Mouse (Mus musculus): Measurements from ENCODE around the gene Ripk3. TPM values are rescaled to one million over a fixed set of nuclear protein-coding genes. Genes with fewer than 3 reads are reported as not detected.
A peak's percentile ranks its signal among the peaks of the same experiment; 100 is the strongest.

The Ripk3 gene
- total RNA-seq, 1 experiment from 2014 or later = 43.3 TPM

DNA sequence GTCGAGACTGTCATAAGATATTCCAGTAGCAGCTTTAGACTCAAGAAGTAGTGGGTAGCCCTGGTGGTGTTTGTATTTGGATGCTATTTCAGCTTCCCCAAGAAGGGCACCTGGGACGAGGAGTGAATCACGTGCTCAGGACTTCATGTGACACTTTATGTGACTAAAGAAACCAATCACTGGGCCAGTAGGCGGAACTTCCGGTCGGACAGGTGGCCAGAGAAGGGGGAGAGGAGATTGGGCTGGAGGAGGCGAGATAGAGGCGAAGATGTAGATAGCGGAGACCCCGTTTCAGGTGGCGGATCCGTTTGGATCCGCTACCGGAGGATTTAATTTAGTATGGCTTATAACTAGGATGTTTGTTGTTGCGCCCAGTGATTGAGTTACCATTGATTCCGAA, 26.2 kb upstream of the Ripk3 start:
- ATAC-seq (replicated peaks; ENCODE audit: low read depth, poor library complexity, severe bottlenecking) = no peak

DNA sequence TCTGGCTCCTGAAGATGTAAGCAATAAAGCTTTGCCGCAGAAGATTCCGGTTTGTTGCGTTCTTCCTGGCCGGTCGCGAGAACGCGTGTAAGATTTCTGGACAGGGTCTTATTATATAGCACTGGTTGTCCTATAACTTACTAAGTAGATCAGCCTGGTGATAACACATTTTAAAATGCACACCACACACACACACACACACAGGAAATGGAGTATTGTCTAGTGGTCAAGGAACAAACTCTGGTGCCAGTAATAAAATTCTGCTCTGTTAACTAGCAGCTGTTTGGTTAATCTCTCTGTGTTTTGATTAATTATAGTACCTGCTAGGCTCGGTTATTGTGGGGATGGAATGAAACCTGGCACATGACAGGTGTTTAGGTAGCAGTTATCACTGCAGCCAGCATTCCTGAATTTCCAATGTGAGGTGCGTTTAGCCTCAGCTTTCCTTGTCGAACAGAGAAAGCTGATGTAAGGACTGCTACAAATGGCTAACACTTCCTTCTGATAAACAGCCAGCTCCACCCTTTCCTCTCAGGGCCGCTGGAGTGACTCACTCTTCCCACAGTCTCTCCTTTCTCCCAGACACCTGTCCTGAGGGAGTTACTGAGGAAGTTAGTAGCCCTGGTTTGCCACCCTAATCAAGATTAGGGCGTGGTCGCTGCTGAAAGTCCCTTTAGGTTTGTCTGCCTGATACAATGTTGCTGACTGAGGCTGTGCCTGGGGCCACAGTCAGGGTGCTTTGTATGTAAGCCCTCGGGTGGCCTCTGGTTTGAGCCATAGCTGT, 6.9 kb upstream of the Ripk3 start:
- peak; percentile 32; the same call in 1 of the 2 replicates for ATAC-seq (replicated peaks; ENCODE audit: low read depth, poor library complexity, severe bottlenecking)

DNA sequence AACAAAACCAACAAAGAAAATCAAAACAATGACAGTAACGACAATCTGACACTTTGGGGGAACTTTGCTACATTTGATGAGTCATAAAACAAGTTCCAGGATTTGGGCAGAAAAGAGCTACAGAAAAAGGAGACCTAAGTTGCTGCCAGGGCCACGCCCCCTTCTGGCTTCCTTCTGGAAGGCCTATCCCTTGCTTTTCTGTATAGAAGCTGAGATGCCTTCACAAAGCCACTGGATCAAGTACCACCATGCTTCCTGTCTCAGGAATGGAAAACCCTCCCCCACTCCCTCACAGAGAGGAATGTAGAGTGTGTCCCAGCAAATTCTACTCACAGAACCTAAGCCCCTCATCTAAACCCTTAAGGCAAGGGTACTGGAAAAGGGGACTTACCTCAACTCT, 5.3 kb upstream of the Ripk3 start:
- ATAC-seq (replicated peaks; ENCODE audit: low read depth, poor library complexity, severe bottlenecking) = no peak

DNA sequence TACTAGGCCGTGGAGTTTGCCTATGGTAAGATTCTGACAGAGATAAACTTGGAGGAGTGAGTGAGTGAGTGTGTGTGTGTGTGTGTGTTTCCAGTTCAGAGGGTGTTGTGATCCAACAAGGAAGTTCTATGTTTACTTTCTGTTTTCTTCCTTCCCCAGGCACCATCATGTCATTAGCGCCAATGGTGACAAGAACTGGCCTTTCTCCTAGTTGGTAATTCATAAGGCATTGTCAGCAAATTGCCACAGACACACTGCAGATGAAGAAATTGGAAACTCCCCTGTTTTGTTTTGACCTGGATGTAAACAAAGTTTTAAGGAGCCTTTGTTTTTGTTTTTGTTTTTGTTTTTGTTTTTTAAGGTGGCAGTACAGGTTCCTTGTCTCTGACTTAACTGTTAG, 4.8 kb upstream of the Ripk3 start:
- ATAC-seq (replicated peaks; ENCODE audit: low read depth, poor library complexity, severe bottlenecking) = no peak

DNA sequence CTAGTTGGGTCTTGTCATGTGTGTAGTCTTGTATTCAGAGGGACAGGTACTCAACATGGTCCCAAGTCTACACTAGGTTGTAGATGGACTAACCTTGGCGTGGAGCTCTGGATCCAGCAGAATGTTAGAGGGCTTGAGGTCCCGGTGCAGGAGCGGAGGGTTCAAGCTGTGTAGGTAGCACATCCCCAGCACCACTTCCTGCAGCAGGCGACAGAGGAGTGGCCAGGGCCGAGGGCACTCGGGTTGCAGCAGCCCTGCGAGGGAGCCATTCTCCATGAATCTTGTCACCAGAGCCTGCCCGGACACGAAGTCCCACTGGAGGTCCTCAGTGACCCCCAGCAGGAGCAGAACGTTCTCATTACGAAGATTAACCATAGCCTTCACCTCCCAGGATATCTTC, 934 bp downstream of the Ripk3 start:
- no peak for ATAC-seq (replicated peaks; ENCODE audit: low read depth, poor library complexity, severe bottlenecking)

DNA sequence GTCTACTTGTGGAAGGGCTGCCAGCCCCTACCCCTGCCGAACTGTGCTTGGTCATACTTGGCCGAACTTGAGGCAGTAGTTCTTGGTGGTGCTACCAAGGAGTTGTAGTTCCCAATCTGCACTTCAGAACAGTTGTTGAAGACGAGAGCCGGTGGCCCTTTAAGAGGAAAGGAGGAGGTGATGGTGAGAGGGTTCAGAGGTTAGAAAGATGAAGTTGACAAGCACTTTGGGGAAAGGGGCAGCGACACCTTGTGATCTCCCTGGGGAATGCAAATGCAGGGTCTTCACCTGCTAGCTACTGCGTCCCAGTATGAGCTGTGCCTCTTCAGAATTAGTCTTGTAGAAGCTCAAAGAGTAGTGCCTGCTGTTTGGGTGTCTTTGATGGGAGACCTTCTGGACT, 3.5 kb downstream of the Ripk3 start:
- ATAC-seq (replicated peaks; ENCODE audit: low read depth, poor library complexity, severe bottlenecking) = no peak

DNA sequence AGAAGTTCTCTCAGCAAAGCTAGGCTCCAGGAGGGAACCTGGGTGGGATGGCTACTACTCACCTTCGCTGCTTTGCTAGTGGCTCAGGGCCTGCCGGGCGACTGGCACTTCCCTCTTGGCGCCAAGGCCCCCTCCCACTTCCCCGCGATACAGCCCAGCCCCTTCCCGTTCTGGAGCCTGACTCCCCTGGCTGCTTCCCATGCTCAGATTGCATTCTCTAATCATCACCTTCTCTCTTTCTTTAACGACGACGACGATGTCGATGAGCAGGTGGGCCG, 4.8 kb downstream of the Ripk3 start, which contains the start of gene Adcy4:
Gene Adcy4 (minus strand): TSS at position 138 of the 278 bp plus-strand sequence.
- ATAC-seq (replicated peaks; ENCODE audit: low read depth, poor library complexity, severe bottlenecking) = no peak

DNA sequence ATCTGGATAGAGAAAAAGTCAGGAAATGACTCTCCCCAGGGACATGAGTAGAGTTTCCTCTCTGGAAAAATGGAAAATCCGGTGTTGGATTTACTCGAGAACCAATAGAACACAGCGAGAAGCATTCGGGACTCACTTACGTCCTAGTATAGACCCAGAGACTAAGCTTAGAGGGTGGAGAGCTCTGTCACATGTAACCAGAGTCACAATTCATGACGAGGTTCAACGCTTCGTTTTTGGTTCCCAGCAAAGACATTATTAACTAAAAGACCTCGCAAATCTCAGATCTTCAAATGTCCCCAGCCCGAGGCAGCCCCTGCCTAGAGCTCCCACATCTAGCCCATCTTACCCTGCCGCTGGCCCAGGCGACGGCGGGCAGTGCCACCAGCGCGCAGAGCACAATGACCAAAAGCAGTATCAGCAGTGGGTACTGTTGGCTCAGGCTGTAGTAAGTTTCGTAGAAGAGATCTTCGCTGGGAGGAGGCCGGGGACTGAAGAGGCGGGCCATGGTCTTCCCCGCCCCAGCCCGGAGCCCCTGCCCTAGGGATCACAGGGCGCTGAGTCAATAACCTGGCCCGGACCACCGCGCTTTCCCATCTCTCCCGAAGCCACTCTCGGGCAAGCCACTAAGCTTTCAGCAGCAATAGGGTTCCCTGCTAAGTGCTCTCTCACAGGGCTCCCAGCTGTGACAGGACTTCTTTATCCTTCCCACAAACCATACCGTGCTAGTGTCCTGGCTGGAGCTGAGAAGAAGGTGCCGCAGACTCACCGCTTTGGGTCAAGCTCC, 5.3 kb downstream of the Ripk3 start:
- no peak for ATAC-seq (replicated peaks; ENCODE audit: low read depth, poor library complexity, severe bottlenecking)

DNA sequence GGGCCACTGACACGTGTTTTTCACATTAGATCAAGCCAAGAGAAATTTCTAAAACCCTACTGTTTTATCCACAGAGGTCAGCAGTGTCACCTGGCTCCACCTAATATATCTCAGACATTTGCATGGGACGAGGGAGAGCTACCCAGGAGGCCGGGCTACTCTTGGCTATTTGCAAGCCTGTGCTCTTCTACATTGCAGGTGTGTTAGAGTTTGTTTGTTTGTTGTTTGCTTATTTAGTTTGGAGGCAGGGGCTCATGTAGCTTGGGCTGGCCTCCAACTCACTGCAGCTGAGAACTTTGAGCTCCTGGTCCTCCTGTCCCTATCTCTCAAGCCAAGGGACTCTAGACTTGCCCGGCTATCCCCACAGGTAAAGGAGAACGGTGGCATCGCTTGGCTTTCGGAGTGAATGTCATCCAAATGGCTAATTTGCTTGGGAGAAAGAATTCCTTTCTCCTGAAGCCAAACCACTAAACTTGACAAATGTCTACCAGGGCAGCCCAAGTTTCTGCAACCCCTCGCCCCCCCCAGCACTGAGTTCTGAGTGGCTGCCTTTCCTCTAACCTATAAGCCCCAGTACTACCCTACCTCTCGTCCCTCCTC, 6.2 kb downstream of the Ripk3 start:
- ATAC-seq (replicated peaks; ENCODE audit: low read depth, poor library complexity, severe bottlenecking) = no peak

DNA sequence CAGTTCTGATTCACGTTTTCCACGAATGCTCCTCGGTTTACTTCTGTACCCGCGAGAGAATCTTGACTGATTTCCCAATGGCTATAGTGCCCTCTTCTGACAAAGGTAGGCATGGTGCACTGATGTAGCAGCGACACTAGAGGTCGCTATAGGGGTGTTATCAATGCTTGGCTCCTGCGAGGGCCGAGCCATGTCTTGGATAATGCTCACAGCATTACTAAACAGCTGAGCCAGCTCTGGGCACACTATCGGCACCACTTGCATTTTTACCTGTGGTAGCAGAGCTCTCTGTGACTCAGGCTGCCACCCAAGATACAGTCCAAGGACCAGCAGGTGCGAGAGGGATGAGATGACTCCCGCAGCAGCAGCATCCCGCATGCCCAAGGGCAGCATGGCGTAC, 7.4 kb downstream of the Ripk3 start:
- peak; percentile 90 for ATAC-seq (replicated peaks; ENCODE audit: low read depth, poor library complexity, severe bottlenecking)

DNA sequence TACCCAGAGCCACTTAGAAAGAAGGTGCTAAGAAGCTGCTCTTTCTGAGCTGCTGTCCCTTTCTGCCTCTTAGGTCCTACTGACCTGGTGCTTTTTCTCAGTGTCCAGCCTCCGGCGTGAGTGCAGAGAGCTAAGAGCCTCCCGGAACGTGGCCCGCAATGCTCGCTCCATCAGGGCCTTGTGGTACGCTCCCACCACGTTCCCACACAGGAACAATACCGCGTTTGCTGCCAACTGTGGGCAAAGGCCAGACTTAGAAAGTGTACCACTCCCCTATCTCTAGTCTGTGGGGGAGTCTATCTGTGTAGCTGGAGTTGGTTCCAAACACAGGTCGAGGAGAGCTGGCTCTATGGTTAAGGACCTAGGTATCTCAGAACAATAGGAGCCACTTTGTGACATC, 7.9 kb downstream of the Ripk3 start:
- no peak for ATAC-seq (replicated peaks; ENCODE audit: low read depth, poor library complexity, severe bottlenecking)

DNA sequence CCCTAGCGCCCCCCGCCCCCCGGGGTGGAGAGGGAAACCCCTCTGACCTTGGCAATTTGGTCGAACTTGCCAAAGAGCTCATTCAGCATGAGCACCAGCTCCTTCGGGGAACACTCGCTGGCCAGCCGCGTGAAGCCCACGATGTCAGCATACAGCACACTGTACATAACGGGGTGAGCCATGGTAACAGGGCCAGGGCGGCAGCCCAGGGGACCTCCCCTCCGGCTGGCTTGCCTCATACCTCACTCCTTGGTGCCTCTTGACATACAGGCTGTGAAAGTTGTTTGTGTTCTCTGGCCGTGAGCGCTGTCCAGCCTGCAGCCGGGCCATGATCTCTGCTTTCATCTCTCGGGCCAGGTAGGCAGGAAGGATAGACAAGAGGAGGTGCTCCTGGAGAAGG, 9.0 kb downstream of the Ripk3 start:
- no peak for ATAC-seq (replicated peaks; ENCODE audit: low read depth, poor library complexity, severe bottlenecking)

DNA sequence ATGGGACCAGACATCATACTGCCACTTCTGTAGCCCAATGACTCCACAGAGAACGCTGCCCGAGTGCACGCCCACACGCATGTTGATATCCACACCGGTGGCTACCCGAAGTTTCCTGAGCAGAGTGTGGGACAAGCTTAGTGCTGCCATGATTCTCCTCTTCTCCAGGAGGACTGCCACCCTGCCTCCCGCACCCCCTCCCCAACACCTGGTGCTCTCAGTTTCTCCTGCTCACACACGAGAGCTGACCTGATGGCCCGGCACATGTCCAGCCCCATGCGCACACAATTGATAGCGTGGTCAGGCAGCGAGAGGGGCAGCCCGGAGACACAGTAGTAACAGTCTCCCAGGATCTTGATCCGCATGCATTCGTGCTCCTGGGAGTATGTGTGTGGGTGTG, 10.0 kb downstream of the Ripk3 start:
- ATAC-seq (replicated peaks; ENCODE audit: low read depth, poor library complexity, severe bottlenecking) = no peak

DNA sequence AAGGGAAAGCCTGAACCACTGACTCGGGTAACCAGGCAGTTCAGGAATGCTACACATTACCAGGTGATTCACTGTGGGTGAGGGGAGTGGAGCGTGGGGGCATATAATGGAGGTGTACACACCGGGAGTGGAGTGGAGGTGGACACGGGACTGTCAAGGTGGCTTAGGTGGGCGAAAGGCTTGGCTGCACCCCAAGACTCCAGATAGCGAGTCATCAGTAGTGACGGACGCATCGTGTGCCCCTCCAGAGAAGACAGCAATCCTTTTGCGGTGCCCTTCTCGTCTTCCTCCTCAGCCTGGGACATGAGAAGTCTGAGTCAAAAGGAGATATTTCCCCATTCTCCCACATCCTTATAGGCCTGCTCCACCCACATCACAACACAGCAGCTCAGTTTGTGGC, 10.9 kb downstream of the Ripk3 start:
- ATAC-seq (replicated peaks; ENCODE audit: low read depth, poor library complexity, severe bottlenecking) = no peak

DNA sequence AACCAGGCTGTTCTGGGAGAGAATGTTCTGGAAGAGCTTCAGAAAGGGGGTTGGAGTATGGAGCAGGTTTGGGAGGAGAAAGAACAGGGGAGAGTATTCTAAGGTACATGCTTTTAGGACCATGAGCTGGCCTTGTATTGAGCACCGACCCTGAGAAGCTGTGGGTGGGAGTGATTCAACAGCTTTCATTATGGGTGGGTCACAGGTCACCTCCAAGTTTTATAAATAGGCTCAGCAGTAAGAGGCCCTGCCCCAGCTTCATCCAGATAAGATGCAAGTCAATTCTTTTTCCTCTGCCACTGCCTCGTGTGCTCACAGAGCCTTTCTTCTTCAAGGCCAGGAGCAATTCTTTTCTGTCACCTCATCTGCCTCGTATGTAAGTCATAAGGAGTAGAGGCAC, 11.5 kb downstream of the Ripk3 start:
- ATAC-seq (replicated peaks; ENCODE audit: low read depth, poor library complexity, severe bottlenecking) = no peak

DNA sequence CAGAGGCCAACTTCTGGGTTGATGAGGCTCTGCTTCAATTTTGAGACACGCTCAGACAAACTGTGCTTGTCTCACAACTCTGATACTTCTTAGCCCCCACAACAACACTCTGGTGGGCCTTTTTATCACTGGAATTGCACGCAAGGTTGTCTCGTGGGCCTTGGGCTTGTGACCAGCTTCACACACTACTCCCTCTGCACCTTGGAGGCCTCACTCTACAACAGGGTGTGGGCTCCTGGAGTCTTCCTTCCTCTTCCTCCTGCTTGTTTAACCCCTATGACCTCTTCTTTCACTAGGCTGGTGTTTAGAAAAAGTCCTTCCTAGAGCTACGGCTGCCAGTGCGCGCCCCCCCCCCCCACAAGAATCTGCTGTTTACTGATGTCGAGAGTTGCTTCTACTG, 12.0 kb downstream of the Ripk3 start:
- no peak for ATAC-seq (replicated peaks; ENCODE audit: low read depth, poor library complexity, severe bottlenecking)

DNA sequence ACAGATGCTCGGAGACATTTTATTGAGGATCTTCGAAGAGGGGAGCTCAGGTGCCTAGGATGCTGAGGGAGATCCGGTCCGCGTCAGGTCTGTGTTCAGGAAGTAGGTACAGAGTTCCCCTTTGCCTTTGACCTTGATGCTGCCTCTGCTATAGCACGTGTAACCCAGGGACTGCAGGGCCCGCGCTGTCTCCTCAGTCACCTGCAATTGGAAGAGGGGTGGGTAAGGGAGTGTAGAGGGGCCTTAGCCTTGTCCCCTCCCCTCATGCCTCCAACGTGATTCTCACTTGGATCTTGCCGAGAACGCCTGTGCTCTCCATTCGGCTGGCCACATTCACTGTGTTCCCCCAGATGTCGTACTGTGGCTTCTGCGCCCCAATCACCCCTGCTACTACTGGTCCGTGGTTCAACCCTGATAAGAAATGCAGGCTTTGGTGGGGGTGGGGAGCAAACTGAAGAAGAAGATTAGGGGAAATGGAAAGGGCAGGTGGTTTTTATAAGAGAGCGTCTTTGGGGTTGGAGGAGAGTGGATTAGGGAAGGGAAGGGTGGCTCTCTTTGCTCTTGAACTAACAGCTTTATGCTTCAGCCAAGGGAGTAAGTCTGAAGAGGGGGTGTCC, 19.5 kb downstream of the Ripk3 start:
- ATAC-seq (replicated peaks; ENCODE audit: low read depth, poor library complexity, severe bottlenecking) = peak; percentile 19; the same call in 1 of the 2 replicates

DNA sequence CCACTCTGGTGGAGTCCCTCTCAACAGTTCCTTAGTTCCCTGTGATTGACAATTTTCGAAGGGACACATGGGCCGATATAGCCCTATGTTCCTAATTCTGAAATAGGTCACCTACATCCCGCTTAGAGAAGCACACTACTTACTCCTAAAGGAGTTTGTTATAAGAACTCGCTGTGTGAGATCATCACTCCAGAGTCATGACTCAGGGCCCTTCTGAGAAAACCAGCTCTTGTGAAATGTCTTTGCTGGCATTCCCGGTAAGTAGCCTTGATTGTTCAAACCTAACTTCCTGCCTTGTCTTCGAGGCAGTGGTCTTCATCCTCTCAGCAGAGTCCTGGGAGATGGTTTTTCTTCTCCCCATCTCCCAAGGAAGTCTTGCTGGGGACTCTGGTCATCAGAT, 20.1 kb downstream of the Ripk3 start:
- no peak for ATAC-seq (replicated peaks; ENCODE audit: low read depth, poor library complexity, severe bottlenecking)

DNA sequence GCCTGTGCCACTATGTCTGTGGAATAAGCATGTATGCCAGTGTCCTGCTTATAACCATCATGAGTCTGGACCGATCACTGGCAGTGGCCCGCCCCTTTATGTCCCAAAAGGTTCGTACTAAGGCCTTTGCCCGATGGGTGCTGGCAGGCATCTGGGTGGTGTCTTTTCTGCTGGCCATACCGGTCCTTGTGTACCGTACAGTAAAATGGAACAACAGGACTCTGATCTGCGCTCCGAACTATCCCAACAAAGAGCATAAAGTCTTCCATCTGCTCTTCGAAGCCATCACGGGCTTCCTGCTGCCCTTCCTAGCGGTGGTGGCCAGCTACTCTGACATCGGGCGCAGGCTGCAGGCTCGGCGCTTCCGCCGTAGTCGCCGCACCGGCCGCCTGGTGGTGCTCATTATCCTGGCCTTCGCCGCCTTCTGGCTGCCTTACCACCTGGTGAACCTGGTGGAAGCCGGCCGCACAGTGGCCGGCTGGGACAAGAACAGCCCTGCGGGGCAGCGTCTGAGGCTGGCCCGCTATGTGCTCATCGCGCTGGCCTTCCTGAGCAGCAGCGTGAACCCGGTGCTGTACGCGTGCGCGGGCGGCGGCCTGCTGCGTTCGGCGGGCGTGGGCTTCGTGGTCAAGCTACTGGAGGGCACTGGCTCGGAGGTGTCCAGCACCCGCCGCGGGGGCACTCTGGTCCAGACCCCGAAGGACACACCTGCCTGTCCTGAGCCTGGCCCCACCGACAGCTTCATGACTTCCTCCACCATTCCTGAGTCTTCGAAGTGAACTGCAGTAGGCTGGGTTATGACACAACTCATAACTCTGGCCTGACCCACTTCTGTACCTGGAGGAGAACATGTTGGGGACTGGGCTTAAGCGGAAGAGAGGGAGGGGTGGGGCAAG, 20.9 kb downstream of the Ripk3 start:
- ATAC-seq (replicated peaks; ENCODE audit: low read depth, poor library complexity, severe bottlenecking) = peak; percentile 36

DNA sequence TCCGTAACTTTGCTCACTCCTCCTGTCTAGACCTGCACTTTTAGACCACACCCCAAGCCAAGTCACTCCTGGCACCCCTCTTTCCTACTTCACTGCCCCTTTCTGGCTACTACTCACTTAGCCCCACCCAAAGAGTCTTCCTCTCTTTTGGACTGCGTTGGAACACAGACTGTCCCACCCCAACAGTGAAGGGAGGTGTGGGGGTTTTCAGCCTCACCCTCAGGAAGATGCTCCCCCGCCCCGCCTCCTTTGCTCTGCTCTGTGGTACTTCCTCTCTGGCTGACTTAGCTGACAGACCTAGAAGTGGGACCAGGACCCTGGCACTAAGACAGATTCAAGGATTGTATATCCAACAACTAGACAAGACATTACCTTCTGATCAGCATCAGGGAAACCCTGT, 23.0 kb downstream of the Ripk3 start, which contains the start of gene Ltb4r1:
Gene Ltb4r1 (plus strand): TSS at position 267 of the 400 bp plus-strand sequence.
- peak; percentile 34 for ATAC-seq (replicated peaks; ENCODE audit: low read depth, poor library complexity, severe bottlenecking)
